Mouse (Mus musculus): ENCODE data around the gene Tomm5.
"Not testable (repeated sequence)": the region's sequence is repeated elsewhere in the genome, so short reads cannot be mapped to it uniquely, and the experiment has no call there.

The Tomm5 gene

GRCm38 (mm10) chr4:45066036-45066730 is 41.7 kb downstream of the Tomm5 start:
- no peak for DNase-seq (ENCODE audit: low spot score)

- DNase-seq (ENCODE audit: low spot score), result no peak
These were observed 43.3 kb downstream of the Tomm5 start for GRCm38 (mm10) chr4:45064577-45064976.

- DNase-seq (ENCODE audit: low spot score), result not testable (repeated sequence)
These were observed 44.1 kb downstream of the Tomm5 start for GRCm38 (mm10) chr4:45063836-45064235.

GRCm38 (mm10) chr4:45055451-45055850 is 52.5 kb downstream of the Tomm5 start:
- DNase-seq (ENCODE audit: low spot score), result no peak

All from layer of hippocampus, adult 9-10 months (tissue).